Mouse (Mus musculus) stomach, postnatal 0 days (tissue): ENCODE data around the gene Gtf2ird1. TPM values are rescaled to one million over a fixed set of nuclear protein-coding genes. Genes with fewer than 3 reads are reported as not detected.

ENCODE experiments used
- ATAC-seq: fragments of 200-750 bp; cut with Nextera tagmentation; 2 replicates; pipeline ENCODE4 v1.8.0; 2017; ENCODE audit not compliant: low FRiP score, low TSS enrichment
- DNase-seq: peaks from one replicate; pipeline ENCODE4 v3.0.0-alpha.2; 2016; ENCODE audit warnings: low spot score
- H3K27ac ChIP-seq: fragments of 300-500 bp; sonication (generic); replicated peaks from 2 replicates; pipeline ENCODE4 v1.5.1; 2014; ENCODE audit warnings: mild to moderate bottlenecking, control low read depth
- H3K27me3 ChIP-seq: fragments of 300-500 bp; sonication (generic); 2 replicates; pipeline ENCODE4 v1.6.1; 2014; ENCODE audit warnings: low read length; ENCODE audit not compliant: control insufficient read depth, insufficient read depth
- H3K36me3 ChIP-seq: fragments of 300-500 bp; sonication (generic); 2 replicates; pipeline ENCODE4 v1.6.1; 2014; ENCODE audit warnings: low read length, mixed read lengths; ENCODE audit not compliant: control insufficient read depth, insufficient read depth
- H3K4me1 ChIP-seq: fragments of 300-500 bp; sonication (generic); replicated peaks from 2 replicates; pipeline ENCODE4 v1.6.1; 2014; ENCODE audit warnings: antibody characterized with exemption; ENCODE audit not compliant: control insufficient read depth, insufficient read depth
- H3K4me2 ChIP-seq: fragments of 300-500 bp; sonication (generic); replicated peaks from 2 replicates; pipeline ENCODE4 v1.6.1; 2014; ENCODE audit warnings: low read depth, mild to moderate bottlenecking, control low read depth, moderate library complexity
- H3K4me3 ChIP-seq: fragments of 300-500 bp; sonication (generic); 2 replicates; pipeline ENCODE4 v1.5.1; 2014; ENCODE audit warnings: low read depth, low read length, control low read depth
- H3K9ac ChIP-seq: fragments of 300-500 bp; sonication (generic); 2 replicates; pipeline ENCODE4 v1.6.1; 2014; ENCODE audit warnings: mild to moderate bottlenecking, low read length, control low read depth, mixed read lengths
- H3K9me3 ChIP-seq: fragments of 300-500 bp; sonication (generic); 2 replicates; pipeline ENCODE4 v1.6.1; 2016; ENCODE audit warnings: low read length; ENCODE audit not compliant: control insufficient read depth
- CTCF ChIP-seq: IDR thresholded peaks from 2 replicates; pipeline ENCODE4 v1.5.1; 2016; ENCODE audit warnings: antibody characterized with exemption, low read depth, mild to moderate bottlenecking, moderate library complexity
- EP300 ChIP-seq: optimal IDR thresholded peaks from 2 replicates; pipeline ENCODE3; 2016; ENCODE audit warnings: antibody characterized with exemption
- WGBS: fragments of 180-500 bp; shearing (Covaris S2); extraction: QIAGEN DNeasy Blood & Tissue Kit; methylation state at CpG from one replicate; pipeline ENCODE4 v1.1.7; 2014; 5-methylcytosine and 5-hydroxymethylcytosine counted together
- polyA plus RNA-seq: library from polyadenylated mRNA; unstranded; fragments of >200 nt; fragmentation: Nextera tagmentation; extraction: Ambion mirVana; gene quantifications from 2 replicates; pipeline ENCODE4 v1.2.1, GENCODE M21; 2015

Gtf2ird1 gene
- polyA plus RNA-seq, 1 experiment from 2014 or later = 42.4 TPM

DNA sequence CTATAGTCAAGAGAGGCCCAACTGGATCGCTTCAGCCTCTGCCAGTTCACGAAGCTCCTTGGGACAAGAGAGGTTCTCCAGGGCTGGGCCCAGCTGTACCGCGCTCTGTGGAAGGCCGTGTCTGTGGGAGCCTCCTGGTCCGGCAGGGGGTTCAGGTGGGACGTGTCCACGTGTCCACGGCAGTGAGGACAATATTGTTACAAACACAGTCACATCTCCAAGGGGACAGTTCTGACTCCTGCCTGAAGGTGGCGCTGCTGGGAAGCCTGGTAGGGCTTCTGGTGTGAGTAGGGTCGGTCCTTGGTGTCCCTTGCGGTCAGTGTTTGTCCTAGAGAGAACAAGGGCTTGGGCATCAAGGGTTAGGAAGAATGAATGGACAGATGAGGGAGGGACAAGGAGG, 33.9 kb upstream of the Gtf2ird1 start:
- Histone ChIP-seq H3K27ac (no peak overlapping the region), H3K27me3 (no peaks in the 10 kb centered on the region), H3K4me3 (no peak overlapping the region), H3K9ac (no peak overlapping the region), H3K36me3 (peaks cover 7% of the 10 kb centered on the region; the same call in 1 of the 2 replicates), H3K4me1 (0 out of 2 replicates have a peak, but pooled peaks cover 2% of the 10 kb centered on the region), H3K9me3 (no peaks in the 10 kb centered on the region), H3K4me2 (no peak overlapping the region)
- ATAC-seq (no peak), DNase-seq (peak; percentile 41)
- TF ChIP-seq EP300 = no peak
- TF ChIP-seq CTCF = peak; percentile 66
- WGBS = 88% methylated on average over 12 of the region's 12 CpGs

DNA sequence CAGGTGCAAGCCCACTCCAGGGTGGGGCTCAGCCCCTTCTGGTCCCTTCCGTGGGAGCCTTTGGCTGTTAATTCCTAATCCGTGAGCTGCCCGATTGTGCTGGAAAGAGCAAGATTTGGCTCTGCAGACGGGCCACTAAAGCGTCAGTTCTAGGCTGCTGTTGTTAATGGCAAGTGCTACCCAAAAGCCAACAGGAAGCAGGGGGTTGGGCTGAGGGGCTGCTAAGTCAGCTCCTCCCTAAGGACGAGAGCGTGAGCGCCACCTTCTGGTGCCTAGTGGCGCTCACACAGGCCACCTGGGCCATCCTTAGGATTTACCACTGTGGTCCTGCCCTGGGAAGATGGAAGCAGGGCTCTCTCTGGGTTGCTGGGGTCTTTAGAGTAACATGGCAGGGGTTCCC, 33.1 kb upstream of the Gtf2ird1 start:
- Histone ChIP-seq H3K9ac (no peak overlapping the region), H3K4me1 (0 out of 2 replicates have a peak, but pooled peaks cover 2% of the 10 kb centered on the region), H3K9me3 (no peaks in the 10 kb centered on the region), H3K4me3 (no peak overlapping the region), H3K36me3 (peaks cover 5% of the 10 kb centered on the region; the same call in 1 of the 2 replicates), H3K27ac (no peak overlapping the region), H3K27me3 (no peaks in the 10 kb centered on the region), H3K4me2 (no peak overlapping the region)
- ATAC-seq = no peak
- DNase-seq = peak; percentile 43
- peak; percentile 66 for TF ChIP-seq CTCF
- TF ChIP-seq EP300 = no peak
- 45% methylated on average over 9 of the region's 9 CpGs for WGBS

DNA sequence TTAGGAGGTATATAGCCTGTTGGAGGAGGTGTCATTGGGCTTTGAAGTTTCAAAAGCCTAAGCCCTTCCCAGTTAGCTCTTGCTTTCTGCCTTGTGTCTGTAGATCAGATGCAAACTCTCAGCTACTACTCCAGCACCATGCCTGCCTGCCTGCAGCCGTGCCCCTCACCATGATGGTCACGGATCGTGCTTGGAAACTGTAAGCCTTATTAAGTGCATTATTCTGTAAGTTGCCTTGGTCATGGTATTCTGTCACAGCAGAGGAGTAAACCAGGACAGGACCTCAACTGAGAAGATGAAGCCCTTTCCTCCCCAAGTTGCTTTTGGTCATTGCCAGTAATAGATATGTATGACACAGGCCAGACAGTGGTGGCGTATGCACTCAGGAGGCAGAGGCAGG, 32.1 kb upstream of the Gtf2ird1 start:
- H3K9me3 ChIP-seq = no peaks in the 10 kb centered on the region
- no peak for ATAC-seq
- no peak overlapping the region for H3K4me3 ChIP-seq
- 91% methylated on average over 4 of the region's 4 CpGs for WGBS
- peaks cover 5% of the 10 kb centered on the region; the same call in 1 of the 2 replicates for H3K36me3 ChIP-seq
- H3K4me2 ChIP-seq = no peak overlapping the region
- no peak overlapping the region for H3K9ac ChIP-seq
- 0 out of 2 replicates have a peak, but pooled peaks cover 2% of the 10 kb centered on the region for H3K4me1 ChIP-seq
- TF ChIP-seq EP300 = no peak
- TF ChIP-seq CTCF = no peak
- H3K27ac ChIP-seq = no peak overlapping the region
- H3K27me3 ChIP-seq = no peaks in the 10 kb centered on the region
- DNase-seq = no peak

DNA sequence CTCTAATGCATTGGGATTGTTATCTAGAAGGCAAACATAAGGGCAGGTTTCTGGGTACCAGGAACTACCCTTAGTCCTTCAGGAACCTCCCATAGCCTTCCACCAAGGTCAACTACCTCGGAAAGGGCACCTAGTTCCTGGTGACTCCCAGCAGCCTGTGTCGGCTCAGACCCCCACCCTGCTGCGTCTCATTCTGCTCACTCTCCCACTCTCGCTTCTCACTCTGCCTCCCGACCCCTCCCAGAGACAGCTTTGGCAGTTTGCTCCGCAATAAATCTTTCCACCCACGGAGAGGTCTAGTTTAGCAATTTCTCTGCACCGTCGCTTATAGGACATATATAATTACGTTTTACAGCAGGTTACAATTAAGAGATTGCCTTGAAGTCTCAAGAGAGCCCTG, 31.5 kb upstream of the Gtf2ird1 start:
- WGBS = 57% methylated on average over 10 of the region's 10 CpGs

DNA sequence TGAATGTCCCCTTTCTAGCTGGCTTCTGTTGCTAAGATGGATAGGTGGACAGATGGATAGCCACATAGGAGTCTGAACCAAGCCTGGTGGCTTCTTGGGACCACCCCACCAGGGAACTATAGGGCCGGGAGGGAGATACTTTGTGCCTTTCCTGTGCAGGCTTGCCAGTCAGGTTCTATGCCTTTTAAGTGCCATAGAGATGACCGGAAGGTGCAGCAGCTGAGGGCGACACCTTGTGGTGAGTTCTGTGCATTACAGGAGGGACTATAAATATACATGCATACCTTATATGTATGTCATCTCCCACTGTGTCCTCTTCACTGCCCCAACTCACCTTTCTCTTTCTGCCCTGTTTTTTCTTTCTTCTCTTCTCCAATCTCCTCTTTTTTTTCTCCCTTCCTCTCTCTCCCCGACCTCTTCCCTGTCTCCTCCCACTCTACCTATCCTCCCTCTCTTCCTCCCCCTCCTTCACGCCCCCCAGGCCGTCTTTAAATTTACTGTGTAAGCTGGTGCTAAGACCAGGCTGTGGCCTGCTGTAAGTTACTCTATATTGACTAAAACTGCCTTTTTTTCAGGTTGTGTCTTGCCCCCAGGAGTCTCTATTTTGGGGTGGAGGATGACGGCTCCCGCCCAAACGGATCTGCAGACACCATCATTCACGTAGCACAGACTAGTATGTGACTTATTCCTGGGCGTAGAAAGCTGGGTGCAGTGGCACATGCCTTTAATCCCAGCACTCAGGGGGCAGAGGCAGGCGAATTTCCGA, 29.6 kb upstream of the Gtf2ird1 start:
- ATAC-seq = peak; percentile 73
- TF ChIP-seq CTCF = peak; percentile 99
- no peak for TF ChIP-seq EP300
- 59% methylated on average over 13 of the region's 13 CpGs for WGBS

More for the DNA sequence above, 31.5 kb upstream of the Gtf2ird1 start:
- TF ChIP-seq EP300 = no peak
- TF ChIP-seq CTCF = no peak
- Histone ChIP-seq H3K9ac (no peak overlapping the region), H3K27me3 (no peaks in the 10 kb centered on the region), H3K4me1 (0 out of 2 replicates have a peak, but pooled peaks cover 2% of the 10 kb centered on the region), H3K9me3 (no peaks in the 10 kb centered on the region), H3K36me3 (peaks cover 5% of the 10 kb centered on the region; the same call in 1 of the 2 replicates), H3K4me2 (no peak overlapping the region), H3K27ac (no peak overlapping the region), H3K4me3 (no peak overlapping the region)
- DNase-seq (no peak), ATAC-seq (no peak)

DNA sequence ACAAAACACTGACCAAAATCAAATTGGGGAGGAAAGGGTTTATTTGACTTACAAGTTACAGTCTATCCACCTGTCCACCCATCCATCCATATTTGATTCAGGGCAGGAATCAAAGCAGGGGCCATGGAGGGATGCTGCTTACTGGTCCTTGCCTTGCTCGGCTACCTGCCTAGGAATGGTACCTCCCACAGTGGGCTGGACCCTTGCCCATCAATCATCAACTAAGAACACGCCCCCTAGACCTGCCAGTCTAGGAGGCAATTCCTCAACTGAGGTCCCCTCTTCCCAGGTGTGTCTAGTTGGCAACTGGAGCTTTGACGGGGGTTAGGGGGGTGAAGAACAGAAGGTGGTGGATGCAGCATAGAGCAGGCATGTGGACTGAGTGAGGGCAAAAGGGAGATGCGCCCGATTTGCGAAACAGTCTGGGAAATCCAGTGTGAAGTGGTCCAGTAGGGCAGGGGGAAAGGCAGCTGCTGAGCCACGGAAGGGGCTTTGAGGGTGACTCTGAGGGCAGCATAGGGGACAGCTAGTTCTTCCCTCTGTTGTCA, 28.7 kb upstream of the Gtf2ird1 start:
- Histone ChIP-seq H3K9me3 (no peaks in the 10 kb centered on the region), H3K27ac (no peak overlapping the region), H3K4me2 (no peak overlapping the region), H3K4me3 (no peak overlapping the region), H3K36me3 (peaks cover 3% of the 10 kb centered on the region; the same call in 1 of the 2 replicates), H3K27me3 (no peaks in the 10 kb centered on the region), H3K4me1 (no peaks in the 10 kb centered on the region), H3K9ac (no peak overlapping the region)
- ATAC-seq = no peak
- TF ChIP-seq EP300 = no peak
- no peak for TF ChIP-seq CTCF
- DNase-seq = no peak
- WGBS = 75% methylated on average over 7 of the region's 7 CpGs

More for the DNA sequence above, 29.6 kb upstream of the Gtf2ird1 start:
- Histone ChIP-seq H3K4me2 (no peak overlapping the region), H3K9me3 (no peaks in the 10 kb centered on the region), H3K27me3 (no peaks in the 10 kb centered on the region), H3K4me1 (no peaks in the 10 kb centered on the region), H3K36me3 (peaks cover 5% of the 10 kb centered on the region; the same call in 1 of the 2 replicates), H3K9ac (no peak overlapping the region), H3K27ac (no peak overlapping the region), H3K4me3 (no peak overlapping the region)
- DNase-seq = peak; percentile 85
